Mouse (Mus musculus): ENCODE data around the gene Inpp4b. TPM values are rescaled to one million over a fixed set of nuclear protein-coding genes. Genes with fewer than 3 reads are reported as not detected.

The Inpp4b gene
- polyA plus RNA-seq, 1 experiment: 2.7 TPM

DNA sequence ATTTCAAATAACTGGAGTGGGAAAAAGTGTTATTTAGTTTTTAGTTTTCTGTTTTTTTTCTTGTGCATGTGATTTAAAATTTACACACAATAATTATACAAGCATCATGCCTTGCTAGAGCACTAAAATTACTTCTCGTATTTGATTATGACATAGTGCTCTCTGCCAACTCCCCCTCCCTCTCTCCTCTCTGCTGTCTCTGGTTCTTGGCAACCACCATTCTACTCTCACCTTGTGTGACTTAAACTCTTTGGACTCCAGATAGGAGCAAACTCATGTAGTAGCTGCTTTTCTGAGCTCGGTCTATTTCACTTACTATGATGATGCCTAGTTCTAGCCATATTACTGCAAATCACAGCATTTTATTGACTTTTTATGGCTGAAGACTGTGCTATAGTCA, 18.8 kb downstream of the Inpp4b start:
- TF ChIP-seq POLR2A (IDR thresholded peaks at IDR 0.05; ENCODE audit: extremely low read depth, insufficient read depth, low read length): no peak
- no peak for TF ChIP-seq CTCF (IDR thresholded peaks at IDR 0.05; ENCODE audit: extremely low read depth, insufficient read depth, low read length)
- peaks cover 4% of the 10 kb centered on the region for H3K4me1 ChIP-seq (ENCODE audit: control insufficient read depth, insufficient read depth, low read length)
- H3K4me3 ChIP-seq (ENCODE audit: insufficient read depth, low read length): no peak overlapping the region
- no peak overlapping the region for H3K27ac ChIP-seq (ENCODE audit: insufficient read depth, low read length)

DNA sequence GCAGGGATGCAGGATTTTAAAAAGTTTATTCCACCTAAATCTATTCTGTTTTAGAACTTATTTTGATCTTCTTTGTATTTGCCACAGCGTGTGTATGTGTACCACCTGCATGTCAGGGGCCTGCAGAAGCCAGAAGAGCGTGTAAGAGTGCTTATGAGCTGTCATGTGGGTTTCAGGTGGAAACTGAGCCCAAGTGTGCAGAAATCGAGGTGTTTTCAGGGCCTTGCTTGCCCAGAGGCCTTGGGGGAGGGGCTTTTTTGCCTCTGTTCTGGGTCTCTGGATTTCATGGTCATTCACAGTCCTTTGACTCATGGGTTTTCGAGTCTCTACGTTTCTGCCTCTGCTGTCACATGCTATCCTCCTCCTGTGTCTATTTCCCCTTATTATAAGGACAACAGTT, 28.3 kb downstream of the Inpp4b start:
- TF ChIP-seq POLR2A (IDR thresholded peaks at IDR 0.05; ENCODE audit: extremely low read depth, insufficient read depth, low read length): no peak
- TF ChIP-seq CTCF (IDR thresholded peaks at IDR 0.05; ENCODE audit: extremely low read depth, insufficient read depth, low read length): no peak
- Histone ChIP-seq H3K27ac (ENCODE audit: insufficient read depth, low read length) (no peak overlapping the region), H3K4me1 (ENCODE audit: control insufficient read depth, insufficient read depth, low read length) (no peaks in the 10 kb centered on the region; the same call in 1 of the 2 replicates), H3K4me3 (ENCODE audit: insufficient read depth, low read length) (no peak overlapping the region)

DNA sequence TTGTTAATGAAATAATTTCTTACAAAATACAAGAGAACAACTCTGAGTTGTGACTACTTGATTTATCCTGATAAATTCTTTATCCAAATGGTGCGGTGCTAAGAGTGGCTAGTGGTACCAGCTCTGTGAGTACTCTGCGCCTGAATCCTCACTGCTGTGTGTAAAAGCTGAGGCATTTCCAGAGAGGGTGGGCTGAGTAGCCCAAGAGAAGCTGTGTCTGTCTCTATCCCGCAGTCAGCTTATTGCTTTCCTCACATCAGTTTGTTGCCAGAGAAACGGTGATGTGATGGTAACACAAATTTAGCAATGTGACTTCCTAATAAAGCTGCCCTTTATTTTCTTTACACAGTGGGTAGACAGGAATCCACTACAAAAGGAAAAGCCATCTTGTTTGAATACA, 29.5 kb downstream of the Inpp4b start:
- Histone ChIP-seq H3K27ac (ENCODE audit: insufficient read depth, low read length) (no peak overlapping the region), H3K4me3 (ENCODE audit: insufficient read depth, low read length) (no peak overlapping the region), H3K4me1 (ENCODE audit: control insufficient read depth, insufficient read depth, low read length) (no peaks in the 10 kb centered on the region; the same call in 1 of the 2 replicates)
- no peak for TF ChIP-seq POLR2A (IDR thresholded peaks at IDR 0.05; ENCODE audit: extremely low read depth, insufficient read depth, low read length)
- no peak for TF ChIP-seq CTCF (IDR thresholded peaks at IDR 0.05; ENCODE audit: extremely low read depth, insufficient read depth, low read length)

DNA sequence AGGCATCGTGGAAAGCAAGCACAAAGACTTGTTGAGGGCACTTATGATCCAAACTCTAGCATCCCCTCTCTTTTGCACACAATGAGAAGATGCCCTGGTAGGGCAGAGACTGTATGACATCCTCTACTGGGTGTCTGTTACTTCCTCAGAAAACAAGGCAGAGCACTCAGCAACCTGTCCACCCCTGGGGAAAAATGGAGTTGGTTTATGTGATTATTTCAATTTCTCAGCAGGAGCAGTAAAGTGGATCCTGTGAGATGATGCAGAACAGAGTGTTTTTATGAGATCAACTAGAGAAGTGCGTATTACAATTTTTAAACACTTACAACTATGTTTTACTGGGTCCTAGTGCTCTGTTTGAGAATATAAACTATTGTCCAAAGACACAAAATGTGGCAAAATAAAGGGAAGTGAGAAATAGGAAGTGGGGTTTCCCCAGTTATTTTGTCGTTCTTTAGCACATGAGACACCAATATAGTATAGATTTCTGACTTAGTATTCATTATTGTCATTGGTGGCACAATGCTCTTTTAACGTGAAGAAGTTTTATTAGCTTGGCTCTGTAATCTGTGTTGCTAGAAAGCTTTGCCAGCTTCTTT, 32.6 kb downstream of the Inpp4b start:
- H3K4me3 ChIP-seq (ENCODE audit: insufficient read depth, low read length): no peak overlapping the region
- no peak overlapping the region for H3K27ac ChIP-seq (ENCODE audit: insufficient read depth, low read length)
- TF ChIP-seq CTCF (IDR thresholded peaks at IDR 0.05; ENCODE audit: extremely low read depth, insufficient read depth, low read length): no peak
- TF ChIP-seq POLR2A (IDR thresholded peaks at IDR 0.05; ENCODE audit: extremely low read depth, insufficient read depth, low read length): no peak
- no peaks in the 10 kb centered on the region; the same call in 1 of the 2 replicates for H3K4me1 ChIP-seq (ENCODE audit: control insufficient read depth, insufficient read depth, low read length)

DNA sequence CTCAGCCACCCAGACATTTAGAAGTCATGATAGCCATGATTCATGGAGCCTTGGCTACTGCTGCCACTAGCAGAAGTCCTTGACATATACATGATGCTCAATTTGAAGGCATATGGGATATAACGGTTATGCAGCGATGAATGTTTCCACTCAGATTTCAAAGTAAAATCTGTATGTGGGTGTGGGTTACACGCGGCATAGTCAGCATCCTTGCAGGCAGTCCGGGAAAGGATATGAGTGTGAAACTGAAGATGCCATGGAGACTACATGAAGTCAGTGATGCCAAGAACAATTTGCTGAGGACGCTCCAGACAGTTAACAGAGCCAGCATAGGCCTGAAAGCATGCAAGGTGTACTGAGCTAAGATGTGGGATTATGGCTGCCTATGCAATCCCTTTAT, 46.6 kb downstream of the Inpp4b start:
- TF ChIP-seq CTCF (IDR thresholded peaks at IDR 0.05; ENCODE audit: extremely low read depth, insufficient read depth, low read length) (no peak), POLR2A (IDR thresholded peaks at IDR 0.05; ENCODE audit: extremely low read depth, insufficient read depth, low read length) (no peak)
- Histone ChIP-seq H3K27ac (ENCODE audit: insufficient read depth, low read length) (no peak overlapping the region), H3K4me3 (ENCODE audit: insufficient read depth, low read length) (no peak overlapping the region), H3K4me1 (ENCODE audit: control insufficient read depth, insufficient read depth, low read length) (no peaks in the 10 kb centered on the region)

DNA sequence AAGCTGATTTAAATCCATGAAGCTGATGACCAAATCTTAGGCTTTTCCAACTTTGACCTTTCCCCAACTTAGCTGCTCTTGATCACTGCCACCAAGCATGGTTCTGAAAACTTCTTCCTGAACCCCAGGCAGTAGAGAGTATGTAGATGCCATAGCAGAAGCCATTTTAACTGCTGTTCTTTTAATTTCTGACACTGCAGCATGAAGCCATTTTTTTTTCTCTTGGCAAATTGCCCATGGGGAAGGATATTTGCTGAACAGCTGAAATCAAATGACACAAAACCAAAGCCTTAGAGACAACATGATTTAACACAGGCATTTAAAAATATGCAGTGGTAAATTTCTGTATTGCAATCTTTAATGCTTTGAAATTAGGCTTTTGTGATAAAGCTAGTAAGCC, 56.7 kb downstream of the Inpp4b start:
- H3K4me1 ChIP-seq (ENCODE audit: control insufficient read depth, insufficient read depth, low read length): no peaks in the 10 kb centered on the region
- H3K4me3 ChIP-seq (ENCODE audit: insufficient read depth, low read length): no peak overlapping the region
- TF ChIP-seq POLR2A (IDR thresholded peaks at IDR 0.05; ENCODE audit: extremely low read depth, insufficient read depth, low read length) (no peak), CTCF (IDR thresholded peaks at IDR 0.05; ENCODE audit: extremely low read depth, insufficient read depth, low read length) (no peak)
- no peak overlapping the region for H3K27ac ChIP-seq (ENCODE audit: insufficient read depth, low read length)

DNA sequence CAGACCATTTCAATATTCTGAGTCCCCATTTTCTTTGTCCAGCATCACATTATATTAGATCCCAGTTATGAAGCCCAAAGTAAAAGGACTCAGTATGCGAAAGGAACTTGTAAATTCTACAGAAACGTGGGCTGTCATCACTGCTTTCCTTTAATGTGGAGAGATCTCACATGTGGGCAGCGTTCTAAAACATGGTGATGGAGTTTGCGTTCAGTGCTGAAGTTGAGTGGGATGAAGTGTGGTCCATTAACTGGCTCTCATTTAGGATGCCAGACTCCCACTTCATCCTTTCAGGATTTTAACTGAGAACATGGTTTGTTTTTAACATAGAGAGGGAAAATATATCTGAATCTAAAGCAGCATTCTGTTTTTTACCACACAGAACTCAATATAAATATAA, 57.1 kb downstream of the Inpp4b start:
- TF ChIP-seq CTCF (IDR thresholded peaks at IDR 0.05; ENCODE audit: extremely low read depth, insufficient read depth, low read length) (no peak), POLR2A (IDR thresholded peaks at IDR 0.05; ENCODE audit: extremely low read depth, insufficient read depth, low read length) (no peak)
- H3K4me1 ChIP-seq (ENCODE audit: control insufficient read depth, insufficient read depth, low read length): no peaks in the 10 kb centered on the region
- H3K27ac ChIP-seq (ENCODE audit: insufficient read depth, low read length): no peak overlapping the region
- H3K4me3 ChIP-seq (ENCODE audit: insufficient read depth, low read length): no peak overlapping the region

DNA sequence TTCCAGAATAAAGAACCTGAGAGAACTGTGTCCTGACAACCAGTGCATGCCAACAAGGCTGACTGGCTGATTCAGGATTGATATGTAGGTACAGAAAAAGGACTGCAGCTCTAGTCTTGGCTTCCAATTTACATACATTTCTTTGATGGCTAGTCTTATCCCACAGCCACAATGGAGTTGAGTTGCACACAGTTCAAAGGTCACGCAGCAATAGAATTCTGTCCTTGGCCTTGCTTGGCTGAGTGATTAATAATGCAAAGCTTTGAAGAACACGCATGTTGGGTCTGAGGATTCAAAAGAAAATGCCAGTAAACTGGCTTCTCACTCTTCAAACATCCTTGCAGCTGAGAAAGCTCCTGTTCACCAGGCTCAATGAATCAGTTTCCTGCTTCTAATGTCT, 70.4 kb downstream of the Inpp4b start:
- H3K27ac ChIP-seq (ENCODE audit: insufficient read depth, low read length): no peak overlapping the region

DNA sequence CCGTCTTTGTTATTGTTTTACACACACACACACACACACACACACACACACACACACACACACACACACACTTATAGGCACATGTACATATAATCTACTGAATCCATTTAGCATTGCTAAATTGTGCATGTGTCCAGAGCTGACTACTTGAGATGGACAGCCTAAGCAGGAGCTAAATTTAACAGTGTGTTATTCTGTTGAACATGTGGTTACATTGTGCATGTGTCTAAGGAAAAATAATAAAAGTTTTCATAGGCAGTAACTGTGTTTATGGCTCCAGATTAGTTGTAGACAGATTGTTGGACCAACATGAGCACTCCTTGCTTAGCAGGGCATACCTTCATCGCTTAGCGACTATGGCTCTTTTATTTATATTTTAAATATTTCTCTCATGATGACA, 101.6 kb downstream of the Inpp4b start:
- no peak overlapping the region for H3K27ac ChIP-seq (ENCODE audit: insufficient read depth, low read length)
- no peak overlapping the region for H3K4me3 ChIP-seq (ENCODE audit: insufficient read depth, low read length)
- no peaks in the 10 kb centered on the region for H3K4me1 ChIP-seq (ENCODE audit: control insufficient read depth, insufficient read depth, low read length)
- TF ChIP-seq POLR2A (IDR thresholded peaks at IDR 0.05; ENCODE audit: extremely low read depth, insufficient read depth, low read length): no peak
- no peak for TF ChIP-seq CTCF (IDR thresholded peaks at IDR 0.05; ENCODE audit: extremely low read depth, insufficient read depth, low read length)

More for the DNA sequence above, 70.4 kb downstream of the Inpp4b start:
- Histone ChIP-seq H3K4me3 (ENCODE audit: insufficient read depth, low read length) (no peak overlapping the region), H3K4me1 (ENCODE audit: control insufficient read depth, insufficient read depth, low read length) (no peaks in the 10 kb centered on the region)
- TF ChIP-seq CTCF (IDR thresholded peaks at IDR 0.05; ENCODE audit: extremely low read depth, insufficient read depth, low read length): no peak
- no peak for TF ChIP-seq POLR2A (IDR thresholded peaks at IDR 0.05; ENCODE audit: extremely low read depth, insufficient read depth, low read length)

DNA sequence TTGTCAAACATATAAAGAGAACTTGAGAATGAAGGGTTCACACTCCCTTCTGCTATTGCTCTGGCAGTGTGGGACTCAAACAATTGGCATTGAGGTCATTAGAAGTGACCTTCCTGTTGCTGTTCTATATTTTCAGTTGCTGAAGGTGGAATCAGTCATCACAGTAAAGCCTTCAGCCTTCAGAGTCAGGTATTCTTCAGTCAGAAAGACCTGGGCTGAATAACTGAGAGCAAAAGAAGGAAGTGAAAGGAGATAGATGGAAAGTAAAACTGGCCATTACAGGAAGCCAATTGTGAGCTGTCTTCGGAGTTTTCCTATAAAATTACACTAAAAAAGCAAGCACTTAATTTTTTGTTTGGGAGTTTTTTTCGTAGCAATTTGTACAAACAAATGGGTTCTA, 107.4 kb downstream of the Inpp4b start:
- H3K4me1 ChIP-seq (ENCODE audit: control insufficient read depth, insufficient read depth, low read length): no peaks in the 10 kb centered on the region
- no peak overlapping the region for H3K27ac ChIP-seq (ENCODE audit: insufficient read depth, low read length)
- H3K4me3 ChIP-seq (ENCODE audit: insufficient read depth, low read length): no peak overlapping the region
- TF ChIP-seq POLR2A (IDR thresholded peaks at IDR 0.05; ENCODE audit: extremely low read depth, insufficient read depth, low read length) (no peak), CTCF (IDR thresholded peaks at IDR 0.05; ENCODE audit: extremely low read depth, insufficient read depth, low read length) (no peak)

Data from cortical plate, adult 2 months (tissue).